Mouse (Mus musculus): ENCODE data around the gene Clpsl2.

Gene Clpsl2

GRCm38 (mm10) chr17:28549111-28549510 lies at the start of gene Clpsl2:
Clpsl2 (plus strand) TSS chr17:28549411.
- DNase-seq: no peak

DNA sequence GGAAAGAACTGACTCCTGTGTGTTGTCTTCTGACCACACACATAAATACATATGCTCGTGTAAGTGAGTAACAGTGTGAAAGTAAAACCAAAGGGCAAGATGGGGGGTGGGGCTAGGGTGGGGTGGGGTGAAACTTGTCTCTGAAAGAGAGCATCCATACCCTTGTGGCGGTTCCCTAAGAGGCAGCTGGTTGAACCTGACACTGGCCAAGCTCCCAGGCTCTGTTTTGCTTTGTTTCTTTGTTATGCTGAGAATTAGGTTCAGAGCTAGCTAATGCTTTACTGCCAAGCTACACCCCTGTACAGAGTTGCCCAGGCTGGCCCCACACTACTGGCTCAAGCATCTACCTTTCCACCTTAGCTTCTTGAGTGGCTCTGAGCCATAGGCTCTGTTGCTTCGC lies 48.7 kb upstream of the Clpsl2 start:
- DNase-seq: no peak

- DNase-seq: no peak
Observed at GRCm38 (mm10) chr17:28502196-28502821, 46.9 kb upstream of the Clpsl2 start.

DNA sequence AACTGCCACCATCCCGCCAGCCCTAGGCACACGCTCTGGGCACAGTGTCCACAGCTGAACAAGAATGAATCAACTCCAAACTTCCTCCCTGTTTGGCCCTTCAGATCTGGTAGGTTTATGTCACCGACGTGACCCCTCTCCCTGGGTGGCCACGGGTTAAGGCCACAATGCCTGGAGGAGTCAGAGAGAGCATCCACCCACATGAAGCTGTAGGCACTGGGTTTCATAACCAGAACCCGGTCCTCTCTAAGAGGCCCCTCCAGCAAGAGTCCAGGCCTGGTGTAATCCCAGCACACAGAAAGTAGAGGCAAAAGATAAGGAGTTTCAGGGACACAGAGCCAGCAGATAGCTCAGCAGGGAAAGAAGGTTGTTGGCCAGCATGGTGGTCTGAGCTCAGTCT lies 45.0 kb upstream of the Clpsl2 start:
- DNase-seq: no peak

GRCm38 (mm10) chr17:28505591-28505990 lies 43.6 kb upstream of the Clpsl2 start:
- DNase-seq: no peak

GRCm38 (mm10) chr17:28506895-28507294 lies 42.3 kb upstream of the Clpsl2 start:
- DNase-seq: no peak

DNA sequence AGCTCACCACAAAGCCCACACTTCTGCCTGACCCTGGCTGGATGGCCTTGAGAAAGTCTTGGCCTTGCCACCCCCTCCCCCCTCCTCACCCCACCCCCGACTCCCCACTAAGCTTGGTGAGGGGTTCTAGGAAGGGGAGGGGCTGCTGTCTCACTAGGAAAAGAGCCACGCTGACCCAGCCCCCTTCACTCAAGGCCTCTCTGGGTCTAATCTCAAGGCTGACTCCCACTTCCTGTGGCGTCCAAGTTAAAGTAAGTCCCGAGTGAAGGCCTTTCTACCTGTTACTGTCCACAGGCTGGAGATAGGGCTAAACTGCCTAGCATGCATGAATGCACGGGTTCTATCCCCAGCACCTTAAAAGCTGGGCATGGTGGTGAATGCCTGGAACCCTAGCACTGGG lies 41.7 kb upstream of the Clpsl2 start:
- DNase-seq: no peak

GRCm38 (mm10) chr17:28510445-28511342 lies 38.5 kb upstream of the Clpsl2 start:
- peak in 1 of 2 experiments; percentile 28 for DNase-seq

DNA sequence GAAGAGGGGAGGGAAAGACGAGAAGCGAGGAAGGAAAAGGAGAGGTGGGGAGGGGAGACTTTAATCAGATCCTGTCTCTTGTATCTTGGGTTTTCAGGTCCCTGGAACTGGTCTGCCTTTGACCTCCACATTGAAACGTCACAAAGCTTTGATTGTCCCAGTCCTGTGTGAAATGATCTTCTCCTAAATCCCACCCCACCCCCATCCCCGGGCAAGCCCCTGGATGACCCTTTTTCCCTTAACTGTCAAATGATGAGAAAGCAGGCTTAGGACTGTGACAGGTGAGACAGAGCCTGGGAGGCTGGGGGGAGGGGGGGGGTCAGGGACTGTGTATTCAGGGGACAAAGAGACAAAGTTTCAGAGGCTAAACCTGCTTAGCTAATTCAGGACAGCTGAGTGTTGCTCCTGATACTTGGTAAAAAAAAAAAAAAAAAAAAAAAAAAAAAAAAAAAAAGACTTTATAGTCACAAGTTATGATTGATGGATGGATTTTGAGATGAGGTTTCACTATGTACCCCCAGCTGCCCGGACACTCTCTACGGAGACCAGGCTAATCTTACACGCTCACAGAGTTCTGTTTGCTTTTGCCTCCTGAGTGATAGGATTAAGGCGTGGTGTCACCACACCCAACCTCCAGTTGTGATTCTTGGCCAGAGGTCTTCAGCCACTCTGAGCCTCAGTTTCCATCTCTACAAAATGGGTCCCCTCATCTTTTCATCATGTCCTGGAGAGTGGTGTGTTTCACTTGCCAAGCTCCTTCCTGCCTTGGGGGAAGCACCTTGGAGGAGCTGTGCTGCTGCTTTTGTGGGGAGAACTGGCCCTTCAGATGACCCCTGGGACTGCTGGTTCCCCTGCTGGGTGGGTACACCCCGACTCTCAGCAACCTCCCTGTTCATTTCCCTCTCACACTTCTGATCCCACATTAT lies 37.3 kb upstream of the Clpsl2 start:
- no peak for DNase-seq

DNA sequence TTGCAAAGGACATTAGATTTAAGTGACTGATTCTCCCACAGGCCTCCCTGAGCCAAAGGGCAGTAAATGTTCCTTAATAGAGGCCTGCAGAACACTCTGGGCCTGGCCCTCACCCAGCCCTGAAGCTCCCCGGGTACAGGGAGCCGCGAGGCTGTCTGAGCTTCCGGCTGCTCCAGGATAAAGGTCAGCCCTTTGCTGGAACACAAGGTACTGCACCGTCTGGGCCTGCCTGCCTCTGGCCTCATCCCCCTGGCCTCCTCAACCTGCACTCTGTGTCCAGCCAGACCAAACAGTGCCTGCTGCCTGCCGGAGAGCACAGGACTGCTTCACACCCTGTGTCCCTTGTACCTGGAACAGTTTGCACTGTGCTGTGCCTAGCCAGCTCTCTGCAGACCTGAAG lies 36.5 kb upstream of the Clpsl2 start:
- no peak for DNase-seq

DNA sequence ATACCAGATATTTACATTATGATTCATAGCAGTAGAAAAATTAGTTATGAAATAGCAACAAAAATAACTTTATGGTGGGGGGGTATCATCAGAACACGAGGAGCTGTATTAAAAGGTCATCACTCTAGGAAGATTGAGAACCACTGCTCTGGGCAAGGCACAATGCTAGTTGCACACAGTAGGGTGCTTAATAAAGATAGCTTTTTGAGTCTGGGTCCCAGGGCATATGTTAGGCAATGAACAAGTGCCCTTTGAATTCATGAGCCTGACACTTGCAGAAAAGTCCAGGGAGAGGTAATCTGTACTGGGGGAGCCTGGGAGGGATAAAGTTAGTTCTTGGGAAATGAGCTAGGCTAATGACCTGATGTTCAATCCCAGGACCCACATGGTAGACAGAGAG lies 35.9 kb upstream of the Clpsl2 start:
- no peak for DNase-seq

GRCm38 (mm10) chr17:28513844-28514243 lies 35.4 kb upstream of the Clpsl2 start:
- DNase-seq: peak; percentile 48 to 50

DNA sequence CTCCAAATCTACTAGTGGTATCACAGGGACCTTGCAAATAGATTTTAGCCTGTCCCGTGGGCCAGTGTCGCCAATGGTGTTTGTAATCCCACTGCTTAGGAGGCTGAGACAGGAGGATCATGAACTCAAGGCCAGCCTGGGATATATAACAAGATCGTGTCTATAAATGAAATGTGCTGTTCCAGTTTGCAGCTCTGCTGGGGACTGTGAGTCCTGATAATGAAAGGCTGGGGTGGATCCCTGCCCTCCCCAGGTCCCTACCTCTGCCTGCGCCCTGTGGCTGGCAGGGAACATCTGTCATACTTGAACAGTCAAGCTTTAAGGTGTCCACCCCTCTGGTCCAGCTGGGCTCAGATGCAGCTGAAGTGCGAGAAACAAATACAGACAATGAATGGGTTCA lies 34.7 kb upstream of the Clpsl2 start:
- DNase-seq: no peak

DNA sequence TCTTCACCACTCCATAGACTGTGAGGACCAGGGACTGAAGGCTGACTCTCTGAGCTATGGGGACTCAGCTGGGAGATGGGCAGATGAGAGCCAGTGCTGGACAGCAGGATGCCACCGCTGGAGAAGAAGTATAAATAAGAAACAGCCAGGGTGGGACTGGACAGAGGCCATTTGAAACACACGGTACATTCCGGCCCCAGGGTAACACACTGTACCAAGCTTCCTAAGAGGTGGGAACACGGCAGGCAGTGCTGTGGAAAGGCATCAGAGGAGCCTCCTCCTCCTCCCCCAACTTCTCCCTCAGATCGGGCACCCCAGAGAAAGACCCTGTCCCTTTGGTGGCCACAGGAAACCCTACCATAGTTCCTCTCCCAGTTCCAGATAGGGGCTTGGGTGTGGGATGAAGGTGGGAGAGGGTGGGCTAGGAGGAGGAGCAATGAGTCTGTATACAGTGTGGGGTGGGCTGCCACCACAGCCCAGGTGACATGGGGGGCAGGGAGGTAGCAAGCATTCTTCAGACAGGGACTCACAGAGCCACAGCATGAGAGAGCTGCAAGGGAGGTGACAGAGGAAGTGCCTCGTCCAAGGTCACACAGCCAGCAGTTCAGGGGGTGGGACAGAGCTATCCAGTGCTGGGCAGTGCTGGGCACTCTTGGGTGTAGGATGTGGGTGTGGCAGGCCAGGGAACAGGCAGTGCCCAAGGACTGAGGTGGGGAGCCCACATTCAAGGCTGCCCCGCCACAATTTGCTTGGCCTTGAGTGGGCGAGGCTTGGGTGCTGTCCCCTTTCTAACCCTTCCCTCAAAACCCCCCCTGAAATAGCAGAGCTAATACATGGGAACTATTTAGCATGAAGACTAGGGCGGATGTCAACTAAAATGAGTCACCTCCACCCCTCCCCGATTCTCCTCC lies 33.5 kb upstream of the Clpsl2 start:
- DNase-seq: peak in 1 of 2 experiments; percentile 39

GRCm38 (mm10) chr17:28516881-28517280 lies 32.3 kb upstream of the Clpsl2 start:
- DNase-seq: no peak

GRCm38 (mm10) chr17:28517441-28517955 lies 31.7 kb upstream of the Clpsl2 start, which contains the start of gene Fkbp5:
Fkbp5 (minus strand) TSS chr17:28517527.
- DNase-seq: no peak

GRCm38 (mm10) chr17:28517956-28518614 lies 31.1 kb upstream of the Clpsl2 start:
- DNase-seq: peak; percentile 61 to 63

DNA sequence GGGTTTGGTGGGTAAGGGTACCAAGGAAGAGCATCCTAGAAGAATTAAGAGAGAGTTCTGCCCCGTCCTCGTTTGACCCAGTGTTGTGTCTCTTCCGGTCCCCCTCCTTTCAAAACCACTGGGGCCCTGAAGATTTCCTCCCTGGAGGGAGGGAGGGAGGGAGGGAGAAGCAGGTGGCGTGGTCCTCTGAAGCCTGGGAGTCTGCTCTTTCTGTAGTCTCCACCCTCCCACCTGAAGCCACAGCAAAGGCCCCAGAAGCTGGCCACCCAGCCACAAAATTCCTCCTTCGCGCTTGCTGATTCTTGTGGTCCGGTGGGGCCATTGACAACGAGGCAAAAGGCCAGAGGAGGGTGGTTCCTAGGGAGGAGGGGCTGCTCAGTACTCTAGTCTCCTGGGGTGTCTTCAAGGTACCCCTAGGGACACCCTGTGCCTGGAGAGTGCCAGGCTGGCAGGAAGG lies 30.6 kb upstream of the Clpsl2 start:
- DNase-seq: no peak

- DNase-seq: peak; percentile 45 to 51
Observed at GRCm38 (mm10) chr17:28519827-28520226, 29.4 kb upstream of the Clpsl2 start.

- DNase-seq: no peak
Observed at GRCm38 (mm10) chr17:28520561-28520960, 28.6 kb upstream of the Clpsl2 start.
